Mouse (Mus musculus): ENCODE measurements at regions not wholly inside any gene's neighbourhood (a gene's known extent, or its start where the extent isn't known, plus 50 kb on each side); places are given as distances from the start of the nearest gene placed in this dataset.

DNA sequence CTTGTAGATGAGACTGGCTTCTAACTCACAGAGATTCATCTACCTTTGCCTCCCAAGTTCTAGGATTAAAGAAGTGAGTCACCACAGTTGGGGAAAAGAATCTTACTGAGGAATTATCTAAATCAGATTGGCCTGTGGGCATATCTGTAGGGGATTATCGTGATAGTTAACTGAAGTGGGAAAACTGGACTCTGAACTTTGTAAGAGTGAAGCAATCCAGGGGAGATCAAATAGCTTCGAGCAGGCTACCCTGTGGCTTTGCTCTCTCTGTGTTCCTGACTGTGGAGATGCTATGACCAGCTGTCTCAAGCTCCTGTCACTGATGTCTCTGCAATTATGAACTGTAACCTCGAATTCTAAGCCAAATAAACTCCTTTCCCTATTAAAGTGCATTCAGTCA lies 80.7 kb upstream of the Tlk1 start:
- TF ChIP-seq TAL1 (IDR thresholded peaks at IDR 0.05; ENCODE audit: low read length): no peak
- TF ChIP-seq GATA1 (IDR thresholded peaks at IDR 0.05; ENCODE audit: low read length): no peak

All from erythroblast, embryonic 14.5 days (primary cell).